Mouse (Mus musculus) B cell, adult 2 months (primary cell): Measurements from ENCODE around the gene Slc43a1.
"Not testable (repeated sequence)": the region's sequence is repeated elsewhere in the genome, so short reads cannot be mapped to it uniquely, and the experiment has no call there.

ENCODE experiments used
- DNase-seq, 2 experiments: peaks; one replicate each; pipeline ENCODE4 v3.0.0; 2022

The Slc43a1 gene

GRCm38 (mm10) chr2:84838593-84838949 lies at the start of gene Slc43a1:
Gene Slc43a1, plus strand, starts transcription at chr2:84838850.
- DNase-seq: no peak

DNA sequence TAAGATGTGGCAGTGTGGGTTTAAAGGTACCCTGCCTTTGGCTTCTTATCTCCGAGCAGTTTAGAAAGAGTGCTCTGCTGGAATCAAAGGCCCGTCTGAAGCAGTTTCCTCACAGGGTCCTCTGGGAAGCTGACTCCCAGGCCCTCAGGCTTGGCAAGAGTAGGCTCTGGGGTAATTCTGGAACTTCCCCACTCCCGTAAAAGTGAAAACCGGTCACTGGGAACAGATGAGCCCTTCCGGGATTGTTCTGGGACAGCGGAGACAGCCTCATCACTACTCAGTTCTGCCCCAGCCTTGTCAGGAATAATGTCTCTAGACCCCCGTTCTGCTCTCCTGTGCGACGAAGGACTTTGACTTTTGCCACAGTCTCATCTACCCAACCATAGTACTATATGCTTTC lies 48.2 kb upstream of the Slc43a1 start:
- no peak for DNase-seq

GRCm38 (mm10) chr2:84792516-84792915 lies 46.1 kb upstream of the Slc43a1 start:
- no peak for DNase-seq

- no peak for DNase-seq
These were observed 45.5 kb upstream of the Slc43a1 start for GRCm38 (mm10) chr2:84793154-84793553.

GRCm38 (mm10) chr2:84793871-84794270 lies 44.8 kb upstream of the Slc43a1 start:
- DNase-seq: peak in 1 of 2 experiments; percentile 9

DNA sequence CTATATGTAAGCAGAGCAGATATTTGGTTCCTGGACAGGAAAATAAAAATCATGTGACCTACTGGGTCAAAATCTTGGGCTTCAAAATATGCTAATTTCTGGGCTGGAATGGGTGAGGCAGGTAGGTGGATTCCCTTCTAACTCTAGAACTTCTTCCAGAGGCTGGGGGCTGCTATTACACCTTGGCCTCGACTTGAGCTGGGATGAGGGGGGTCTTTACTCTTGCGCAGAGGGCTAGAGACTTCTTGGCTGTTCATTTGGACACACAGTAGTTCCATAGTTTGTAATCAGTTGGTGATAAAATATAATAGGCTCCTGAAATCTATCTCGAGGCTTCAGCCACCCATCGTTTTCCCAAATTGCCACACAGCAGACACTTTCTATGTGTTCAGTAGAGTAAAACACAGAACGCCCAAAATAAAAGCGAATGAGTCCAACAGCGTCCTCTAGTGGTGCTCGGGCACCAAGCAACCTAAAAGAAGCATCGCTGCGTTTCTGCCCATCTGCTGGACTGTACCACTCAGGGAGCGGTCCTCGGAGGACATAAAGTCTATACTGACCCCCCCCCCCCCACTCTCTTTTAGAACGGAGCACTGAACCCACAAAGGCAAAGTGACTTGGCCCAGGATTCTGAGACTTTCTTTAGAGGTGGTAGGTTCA lies 40.7 kb upstream of the Slc43a1 start:
- DNase-seq: peak; percentile 82

DNA sequence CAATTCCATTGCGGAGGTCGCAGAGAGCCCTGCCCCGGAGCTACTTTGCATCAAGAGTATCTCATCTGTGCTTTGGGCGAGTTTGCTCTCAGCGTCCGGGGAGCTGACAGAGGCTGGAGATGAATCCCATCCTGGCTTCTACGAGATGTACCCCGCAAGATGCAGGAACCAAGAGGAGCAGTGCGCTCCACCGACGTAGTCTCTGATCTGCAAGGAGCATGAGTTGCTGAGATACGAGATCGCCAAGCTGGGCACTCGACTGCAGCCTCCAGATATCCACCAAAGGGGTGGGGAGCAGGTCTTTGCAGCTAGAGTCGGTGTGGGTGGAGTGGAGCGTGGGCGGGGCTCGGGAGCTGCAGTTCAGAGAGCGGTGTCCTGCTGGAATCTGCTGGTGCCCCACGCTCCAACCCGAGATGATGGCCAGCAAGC lies 40.1 kb upstream of the Slc43a1 start, which contains the start of gene Ube2l6:
Gene Ube2l6 (plus strand): TSS at position 336 of the 429 bp plus-strand sequence.
- DNase-seq: peak; percentile 59 to 60

- peak; percentile 65 to 68 for DNase-seq
These were observed 39.5 kb upstream of the Slc43a1 start for GRCm38 (mm10) chr2:84799041-84799561.

GRCm38 (mm10) chr2:84800304-84800703 lies 38.3 kb upstream of the Slc43a1 start:
- no peak for DNase-seq

DNA sequence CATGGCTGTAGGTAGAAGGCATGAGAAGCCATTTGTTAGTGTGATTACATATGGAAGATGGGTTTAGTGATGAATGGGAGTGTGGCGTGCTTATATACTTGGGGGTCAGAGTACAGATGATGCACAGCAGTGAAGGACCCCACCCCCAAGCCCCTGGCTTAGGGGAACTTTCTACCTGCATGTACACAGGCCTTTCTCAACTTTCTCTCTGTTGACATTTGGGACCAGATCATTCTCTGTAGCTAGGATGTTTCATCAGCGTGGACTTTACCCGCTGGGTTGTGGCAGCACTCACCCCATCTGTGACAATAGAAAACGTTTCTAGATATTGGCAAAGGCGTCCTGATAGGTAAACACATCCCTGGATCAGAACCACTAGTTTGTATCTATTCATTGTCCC lies 37.4 kb upstream of the Slc43a1 start:
- not testable (repeated sequence) for DNase-seq

DNA sequence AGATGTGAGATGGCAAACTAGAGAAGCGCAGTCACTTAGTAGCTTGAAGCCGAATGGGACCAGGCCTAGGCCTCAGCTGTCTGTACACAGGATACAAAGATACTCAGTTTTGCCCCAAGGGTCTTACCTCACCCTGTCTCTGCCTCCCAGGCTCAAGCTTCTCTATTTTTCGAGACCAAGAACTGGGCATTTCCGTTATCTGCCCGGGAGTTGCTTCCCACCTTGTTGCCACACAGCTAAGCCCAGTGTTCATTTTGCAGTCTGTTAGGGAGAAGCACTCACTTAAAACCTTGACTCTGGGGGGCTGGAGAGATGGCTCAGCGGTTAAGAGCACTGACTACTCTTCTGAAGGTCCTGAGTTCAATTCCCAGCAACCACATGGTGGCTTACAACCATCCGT lies 34.7 kb upstream of the Slc43a1 start:
- no peak for DNase-seq

DNA sequence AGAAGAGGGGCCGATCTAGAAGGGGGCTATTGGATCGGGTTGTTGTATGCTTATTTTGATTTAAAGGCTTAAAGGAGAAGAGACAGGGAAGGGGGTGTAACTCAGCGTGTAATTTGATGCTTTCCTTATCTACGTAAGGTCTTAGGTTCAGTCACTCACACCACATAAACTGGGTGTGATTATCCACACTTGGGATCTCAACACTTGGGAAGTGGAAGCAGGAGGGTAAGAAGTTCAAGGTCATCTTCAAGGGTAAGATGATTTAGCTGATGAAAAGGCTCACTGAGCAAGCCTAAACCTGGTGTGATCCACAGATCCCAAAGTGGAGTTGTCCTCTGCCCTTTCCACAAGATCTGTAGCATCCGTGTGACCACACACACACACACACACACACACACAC lies 32.1 kb upstream of the Slc43a1 start:
- DNase-seq: no peak

- DNase-seq: no peak
These were observed 29.3 kb upstream of the Slc43a1 start for GRCm38 (mm10) chr2:84809330-84809729.

- no peak for DNase-seq
These were observed 28.1 kb upstream of the Slc43a1 start for GRCm38 (mm10) chr2:84810526-84810885.

DNA sequence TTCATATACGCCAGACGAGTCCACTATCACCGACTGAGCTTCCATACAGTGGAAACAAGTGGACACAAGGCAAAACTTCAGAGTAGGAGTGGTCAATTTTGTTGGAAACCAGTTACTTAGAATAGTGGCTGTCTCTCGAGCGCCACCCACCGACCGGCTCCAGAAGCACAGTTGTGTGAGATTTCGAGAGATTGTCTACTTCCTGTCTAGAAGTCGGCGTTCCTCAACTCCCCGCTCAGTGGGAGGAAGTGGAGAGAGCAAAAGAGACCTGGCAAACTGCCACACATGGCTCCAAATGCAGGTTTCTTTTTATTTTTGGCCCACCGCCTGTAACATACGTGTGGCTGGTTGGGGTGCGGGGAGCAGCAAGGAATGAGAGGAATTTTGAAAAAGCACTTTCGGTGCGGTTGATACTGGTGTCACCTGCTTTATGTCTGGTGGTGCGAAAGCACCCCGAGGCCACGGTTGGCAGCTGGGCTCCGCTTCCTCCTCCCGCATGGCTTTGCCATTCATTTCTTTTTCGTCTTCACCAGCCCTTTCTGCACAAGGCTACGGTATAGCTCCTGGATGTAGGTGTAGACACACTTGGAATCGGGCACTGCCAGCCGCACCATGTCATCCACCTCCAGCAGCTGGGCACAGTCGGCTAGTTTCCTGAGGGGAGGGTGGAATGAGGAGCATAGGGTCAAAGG lies 27.6 kb upstream of the Slc43a1 start:
- DNase-seq: peak; percentile 84 to 88

DNA sequence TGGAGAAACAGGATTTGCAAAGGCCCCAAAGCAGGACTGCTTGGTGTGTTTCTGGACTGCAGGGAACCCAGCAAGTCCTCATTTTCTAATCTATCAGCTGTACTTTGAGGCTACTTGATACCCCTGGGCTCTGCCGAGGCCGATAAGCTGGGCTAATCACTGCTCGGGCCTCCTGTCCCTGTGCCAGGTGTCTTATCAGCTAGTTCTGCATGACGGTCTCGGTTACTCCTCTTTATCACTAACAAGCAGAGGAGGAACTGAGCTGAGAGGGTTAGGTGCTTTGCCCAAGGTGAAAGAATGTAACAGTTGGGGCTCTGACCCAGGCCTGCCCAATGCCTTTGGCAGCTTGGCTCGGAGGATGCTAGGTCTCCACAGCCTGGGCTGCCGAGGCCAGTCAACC lies 26.8 kb upstream of the Slc43a1 start:
- no peak for DNase-seq

DNA sequence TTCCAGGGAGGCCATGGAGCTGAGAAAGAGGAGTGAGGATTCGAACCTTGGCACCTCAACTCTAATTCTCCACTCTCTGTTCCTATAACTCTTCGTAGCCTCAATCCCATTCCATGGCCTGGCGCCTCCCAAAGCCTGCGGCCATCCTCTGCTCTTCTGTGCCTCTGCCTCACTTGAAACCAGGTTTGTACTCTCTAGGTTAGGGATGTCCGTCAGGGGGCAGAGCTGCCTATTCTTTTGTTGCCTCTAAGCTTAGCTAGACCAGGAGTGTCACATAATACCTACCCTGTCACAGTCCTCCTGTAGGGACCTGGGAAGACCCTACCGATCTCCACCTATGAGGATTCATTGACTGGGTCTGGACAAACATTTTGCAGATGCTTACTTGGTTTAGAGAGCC lies 26.0 kb upstream of the Slc43a1 start:
- DNase-seq: no peak

GRCm38 (mm10) chr2:84819861-84820260 lies 18.8 kb upstream of the Slc43a1 start:
- DNase-seq: no peak

- no peak for DNase-seq
These were observed 16.1 kb upstream of the Slc43a1 start, which contains the start of gene Smtnl1 for GRCm38 (mm10) chr2:84822552-84822951. Gene Smtnl1, minus strand, starts transcription at chr2:84822652.

DNA sequence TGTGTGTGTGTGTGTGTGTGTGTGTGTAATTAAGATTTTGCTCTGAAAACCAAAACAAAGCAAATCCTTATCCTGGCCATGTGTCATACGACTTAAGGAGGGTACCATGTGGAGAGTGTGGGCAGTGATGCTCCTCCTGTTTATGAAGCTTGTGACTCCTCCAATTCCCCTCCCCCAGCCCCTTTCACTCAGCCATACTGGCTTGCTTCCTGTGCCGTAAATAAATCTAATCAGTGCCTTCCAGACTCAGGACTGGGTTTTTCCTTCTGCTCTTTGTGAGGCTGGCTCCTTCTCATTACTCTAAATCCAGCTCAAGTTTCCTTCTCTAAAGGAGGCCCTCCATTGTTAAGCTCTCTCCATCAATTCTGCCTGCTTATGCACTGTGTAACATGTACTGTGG lies 15.4 kb upstream of the Slc43a1 start:
- DNase-seq: no peak

DNA sequence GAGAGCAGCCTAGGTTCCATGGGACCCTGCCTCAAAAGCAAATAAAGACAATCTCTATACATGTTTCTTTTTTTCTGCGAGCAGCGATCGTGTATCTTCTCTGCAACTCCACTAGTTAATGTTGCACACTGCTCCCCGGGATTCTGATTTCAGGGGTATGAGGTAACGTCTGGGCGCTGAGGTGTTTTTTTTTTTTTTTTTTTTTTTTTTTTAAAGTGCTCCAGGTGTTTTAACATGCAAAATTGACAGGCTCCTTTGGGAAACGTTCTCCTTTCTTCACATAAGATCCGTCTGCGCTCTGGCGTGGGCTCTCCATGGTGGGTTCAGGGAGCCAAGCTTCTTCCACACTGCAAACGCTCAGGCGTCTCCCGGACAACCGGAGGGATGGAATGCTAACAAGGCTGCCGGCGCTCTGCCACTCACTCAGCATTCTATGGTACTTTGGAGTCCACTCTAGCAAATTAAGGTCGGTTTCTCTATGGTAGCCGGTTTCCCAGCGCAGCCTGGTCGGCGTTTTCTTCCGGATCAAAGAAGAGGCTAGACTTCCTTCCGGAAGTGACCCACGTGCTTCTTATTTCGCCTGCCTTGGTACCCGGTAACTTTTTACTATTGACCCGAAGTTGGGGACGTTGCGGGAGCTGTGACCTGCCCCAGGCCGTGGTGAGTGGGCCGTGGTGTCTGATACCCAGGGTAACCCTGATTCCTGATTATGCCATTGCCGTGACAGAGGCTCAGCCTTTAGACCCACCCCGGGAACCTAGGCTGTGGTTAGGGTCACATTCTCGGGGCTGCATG lies 12.0 kb upstream of the Slc43a1 start, which contains the start of gene Timm10:
Gene Timm10 (plus strand): TSS at position 510 of the 795 bp plus-strand sequence.
- peak; percentile 80 to 81 for DNase-seq

GRCm38 (mm10) chr2:84827283-84827920 lies 11.2 kb upstream of the Slc43a1 start:
- DNase-seq: peak; percentile 19 to 23
